Comparison of ENCODE assay signal across 24 mouse cellular contexts in genomic region chr5:72706722-72707121, GRCm38 (mm10). TPM values are rescaled to one million over a fixed set of nuclear protein-coding genes. Genes with fewer than 3 reads are reported as not detected.
DNase-seq lines count a peak whose midpoint lies in the region; ATAC-seq lines count a peak whose summit lies in the region.
"Had no signal": no experiment of that assay in that cellular context is flagged by ENCODE, and none has a peak within 500 bp of the region (broad histone marks: within the 10 kb centered on the region; RNA-seq: fewer than 3 reads in every experiment).

No protein-coding gene starts in this region.

- H3K9ac ChIP-seq in embryonic facial prominence, embryonic 12.5 days = no peak overlapping the region; the same call in 1 of the 2 replicates
- no peak overlapping the region for H3K9ac ChIP-seq in limb, embryonic 13.5 days
- H3K9ac ChIP-seq: forebrain, postnatal 0 days; liver, postnatal 0 days; midbrain, embryonic 15.5 days; neural tube, embryonic 13.5 days had no signal

- H3K9me3 ChIP-seq in embryonic facial prominence, embryonic 12.5 days = no peaks in the 10 kb centered on the region
- H3K9me3 ChIP-seq in embryonic facial prominence, embryonic 10.5 days = 0 out of 2 replicates have a peak, but pooled peaks cover 3% of the 10 kb centered on the region
- H3K9me3 ChIP-seq in limb, embryonic 13.5 days = peaks cover 8% of the 10 kb centered on the region; the same call in 1 of the 2 replicates
- H3K9me3 ChIP-seq: midbrain, embryonic 15.5 days; neural tube, embryonic 13.5 days had no signal

- H3K4me2 ChIP-seq in embryonic facial prominence, embryonic 12.5 days (replicated peaks) = 0 out of 2 replicates have a peak overlapping the region, but pooled peaks have one; percentile 24
- peak overlapping the region; percentile 0; the same call in 1 of the 2 replicates for H3K4me2 ChIP-seq in limb, embryonic 13.5 days (replicated peaks)
- H3K4me2 ChIP-seq: liver, embryonic 11.5 days; midbrain, embryonic 15.5 days; neural tube, embryonic 13.5 days had no signal

- no peak for ATAC-seq in embryonic facial prominence, embryonic 12.5 days (ENCODE audit: insufficient number of reproducible peaks, insufficient read depth, low FRiP score, low TSS enrichment)
- ATAC-seq in limb, embryonic 13.5 days (ENCODE audit: low FRiP score, low read depth) = no peak
- ATAC-seq: forebrain, postnatal 0 days; liver, postnatal 0 days; lung, postnatal 0 days; midbrain, embryonic 15.5 days had no signal

- H3K36me3 ChIP-seq in embryonic facial prominence, embryonic 12.5 days = no peaks in the 10 kb centered on the region
- no peaks in the 10 kb centered on the region for H3K36me3 ChIP-seq in embryonic facial prominence, embryonic 10.5 days (replicated peaks)
- no peaks in the 10 kb centered on the region for H3K36me3 ChIP-seq in limb, embryonic 13.5 days
- H3K36me3 ChIP-seq: midbrain, embryonic 15.5 days; neural tube, embryonic 13.5 days had no signal

- H3K4me3 ChIP-seq in embryonic facial prominence, embryonic 12.5 days = no peak overlapping the region
- no peak overlapping the region for H3K4me3 ChIP-seq in embryonic facial prominence, embryonic 10.5 days
- H3K4me3 ChIP-seq in limb, embryonic 13.5 days = no peak overlapping the region
- H3K4me3 ChIP-seq: left cerebral cortex, adult 2 months; midbrain, embryonic 15.5 days; neural tube, embryonic 13.5 days had no signal

- 67% methylated on average over 10 of the region's 10 CpGs for WGBS in embryonic facial prominence, embryonic 12.5 days
- 63% methylated on average over 10 of the region's 10 CpGs for WGBS in embryonic facial prominence, embryonic 10.5 days
- 60% methylated on average over 10 of the region's 10 CpGs for WGBS in limb, embryonic 13.5 days

- H3K27me3 ChIP-seq in embryonic facial prominence, embryonic 12.5 days = no peaks in the 10 kb centered on the region
- no peaks in the 10 kb centered on the region for H3K27me3 ChIP-seq in embryonic facial prominence, embryonic 10.5 days (replicated peaks; ENCODE audit: low read depth, poor library complexity, severe bottlenecking)
- no peaks in the 10 kb centered on the region for H3K27me3 ChIP-seq in limb, embryonic 13.5 days
- H3K27me3 ChIP-seq: midbrain, embryonic 15.5 days; neural tube, embryonic 13.5 days had no signal

- peaks cover 7% of the 10 kb centered on the region; the same call in 1 of the 2 replicates for H3K4me1 ChIP-seq in embryonic facial prominence, embryonic 12.5 days
- H3K4me1 ChIP-seq in embryonic facial prominence, embryonic 10.5 days = peaks cover 17% of the 10 kb centered on the region
- H3K4me1 ChIP-seq in limb, embryonic 13.5 days = no peaks in the 10 kb centered on the region; the same call in 1 of the 2 replicates
- H3K4me1 ChIP-seq: midbrain, embryonic 15.5 days; neural tube, embryonic 13.5 days had no signal

- no peak for DNase-seq in embryonic facial prominence, embryonic 10.5 days (ENCODE audit: low spot score)
- peak; percentile 6 for DNase-seq in kidney, adult 18-20 months
- DNase-seq in kidney, postnatal 25 days = no peak
- peak; percentile 9 to 18 for DNase-seq in kidney, postnatal 4 days
- no peak for DNase-seq in kidney, postnatal 10 days
- DNase-seq in retina, embryonic 14.5 days (ENCODE audit: low spot score) = no peak
- DNase-seq: adrenal gland, postnatal 10 days; cerebellum, adult 18-20 months; forebrain, postnatal 0 days; layer of hippocampus, adult 9-11 months; liver, postnatal 0 days; right cerebral cortex, adult 18-20 months; right cerebral cortex, postnatal 4 days; thymus, adult 18-20 months; thymus, postnatal 36 days had no signal

- H3K27ac ChIP-seq in embryonic facial prominence, embryonic 12.5 days = no peak overlapping the region
- no peak overlapping the region for H3K27ac ChIP-seq in embryonic facial prominence, embryonic 10.5 days (replicated peaks)
- H3K27ac ChIP-seq in limb, embryonic 13.5 days = no peak overlapping the region
- H3K27ac ChIP-seq: left cerebral cortex, adult 2 months; macrophage; midbrain, embryonic 15.5 days; neural tube, embryonic 13.5 days had no signal

RNA-seq across cellular contexts. Expression of gene Txk, which starts 45.9 kb away (rescaled TPM):
- polyA plus RNA-seq in embryonic facial prominence, embryonic 12.5 days (2016; fragmentation: Nextera tagmentation; extraction: Ambion mirVana) = 0.12 TPM in 1 of 2 replicates, not detected in the other
- polyA plus RNA-seq in embryonic facial prominence, embryonic 10.5 days (2016; fragmentation: Nextera tagmentation; extraction: Ambion mirVana) = not detected in 2 replicates
- polyA plus RNA-seq in limb, embryonic 13.5 days (2015; fragmentation: Nextera tagmentation; extraction: Ambion mirVana) = 0.11 and 0.18 TPM in 2 replicates
- polyA plus RNA-seq: heart, postnatal 0 days; liver, embryonic 11.5 days had no signal

RNA-seq across cellular contexts. Expression of gene Nipal1, which starts 59.1 kb away (rescaled TPM):
- polyA plus RNA-seq in embryonic facial prominence, embryonic 12.5 days (2016; fragmentation: Nextera tagmentation; extraction: Ambion mirVana) = 0.56 and 1.1 TPM in 2 replicates
- polyA plus RNA-seq in embryonic facial prominence, embryonic 10.5 days (2016; fragmentation: Nextera tagmentation; extraction: Ambion mirVana) = 0.14 and 0.49 TPM in 2 replicates
- polyA plus RNA-seq in limb, embryonic 13.5 days (2015; fragmentation: Nextera tagmentation; extraction: Ambion mirVana) = 3.7 and 4.0 TPM in 2 replicates
- polyA plus RNA-seq: heart, postnatal 0 days; macrophage had no signal

Comparison
In these comparisons a context has a peak if more than half of its experiments do, and no peak if none do; other contexts are left out.
1. DNase-seq: peak in kidney, adult 18-20 months (single experiment) and kidney, postnatal 4 days (2 of 2); none in embryonic facial prominence, embryonic 10.5 days (single experiment), kidney, postnatal 25 days (0 of 2), kidney, postnatal 10 days (single experiment) and retina, embryonic 14.5 days (single experiment).